Mouse (Mus musculus) ovary, postnatal 10 days (tissue): Measurements from ENCODE around the gene Mettl6.

ENCODE experiments used
- DNase-seq: peaks from one replicate; pipeline ENCODE4 v3.0.0; 2022; ENCODE audit warnings: low spot score

Mettl6 gene

GRCm38 (mm10) chr14:31432424-31432823, 62.4 kb downstream of the Mettl6 start:
- DNase-seq: no peak

- no peak for DNase-seq
These were observed 63.0 kb downstream of the Mettl6 start for GRCm38 (mm10) chr14:31431789-31432330.

GRCm38 (mm10) chr14:31429004-31429395, 65.8 kb downstream of the Mettl6 start:
- no peak for DNase-seq

- no peak for DNase-seq
These were observed 66.4 kb downstream of the Mettl6 start for GRCm38 (mm10) chr14:31428211-31429003.
